Mouse (Mus musculus): ENCODE data around the gene Tbc1d5.
"Not testable (repeated sequence)": the region's sequence is repeated elsewhere in the genome, so short reads cannot be mapped to it uniquely, and the experiment has no call there.

Gene Tbc1d5

GRCm38 (mm10) chr17:50741386-50741785 lies 437.8 kb downstream of the Tbc1d5 start:
- DNase-seq (ENCODE audit: low spot score), result no peak

- no peak for DNase-seq (ENCODE audit: low spot score)
Measured at GRCm38 (mm10) chr17:50740804-50741203, 438.3 kb downstream of the Tbc1d5 start.

GRCm38 (mm10) chr17:50738476-50738875 lies 440.7 kb downstream of the Tbc1d5 start:
- no peak for DNase-seq (ENCODE audit: low spot score)

- DNase-seq (ENCODE audit: low spot score), result no peak
Measured at GRCm38 (mm10) chr17:50737068-50737467, 442.1 kb downstream of the Tbc1d5 start.

GRCm38 (mm10) chr17:50735955-50736533 lies 443.1 kb downstream of the Tbc1d5 start:
- no peak for DNase-seq (ENCODE audit: low spot score)

GRCm38 (mm10) chr17:50735382-50735954 lies 443.7 kb downstream of the Tbc1d5 start:
- no peak for DNase-seq (ENCODE audit: low spot score)

GRCm38 (mm10) chr17:50734781-50735180 lies 444.4 kb downstream of the Tbc1d5 start:
- no peak for DNase-seq (ENCODE audit: low spot score)

GRCm38 (mm10) chr17:50733390-50733789 lies 445.8 kb downstream of the Tbc1d5 start:
- no peak for DNase-seq (ENCODE audit: low spot score)

- DNase-seq (ENCODE audit: low spot score), result no peak
Measured at GRCm38 (mm10) chr17:50731876-50732275, 447.3 kb downstream of the Tbc1d5 start.

- DNase-seq (ENCODE audit: low spot score), result no peak
Measured at GRCm38 (mm10) chr17:50730896-50731295, 448.3 kb downstream of the Tbc1d5 start.

- DNase-seq (ENCODE audit: low spot score), result no peak
Measured at GRCm38 (mm10) chr17:50729577-50729976, 449.6 kb downstream of the Tbc1d5 start.

GRCm38 (mm10) chr17:50729031-50729430 lies 450.1 kb downstream of the Tbc1d5 start:
- DNase-seq (ENCODE audit: low spot score), result no peak

- DNase-seq (ENCODE audit: low spot score), result no peak
Measured at GRCm38 (mm10) chr17:50726265-50726664, 452.9 kb downstream of the Tbc1d5 start.

- no peak for DNase-seq (ENCODE audit: low spot score)
Measured at GRCm38 (mm10) chr17:50724376-50724775, 454.8 kb downstream of the Tbc1d5 start.

GRCm38 (mm10) chr17:50717586-50717985 lies 461.6 kb downstream of the Tbc1d5 start:
- DNase-seq (ENCODE audit: low spot score), result no peak

GRCm38 (mm10) chr17:50710497-50711222 lies 468.5 kb downstream of the Tbc1d5 start:
- DNase-seq (ENCODE audit: low spot score), result peak; percentile 50

- not testable (repeated sequence) for DNase-seq (ENCODE audit: low spot score)
Measured at GRCm38 (mm10) chr17:50698410-50698809, 480.7 kb downstream of the Tbc1d5 start.

GRCm38 (mm10) chr17:50688135-50688534 lies 491.0 kb downstream of the Tbc1d5 start:
- no peak for DNase-seq (ENCODE audit: low spot score)

GRCm38 (mm10) chr17:50687670-50688069 lies 491.5 kb downstream of the Tbc1d5 start:
- DNase-seq (ENCODE audit: low spot score), result no peak

GRCm38 (mm10) chr17:50684960-50685645 lies 494.0 kb downstream of the Tbc1d5 start:
- no peak for DNase-seq (ENCODE audit: low spot score)

All from retina, embryonic 14.5 days (tissue).